Mouse (Mus musculus) gastrocnemius, postnatal 4 days (tissue): ENCODE results near the gene Bcat2. TPM values are rescaled to one million over a fixed set of nuclear protein-coding genes. Genes with fewer than 3 reads are reported as not detected.
"Not testable (repeated sequence)": the region's sequence is repeated elsewhere in the genome, so short reads cannot be mapped to it uniquely, and the experiment has no call there.

ENCODE experiments used
- DNase-seq, 2 experiments: peaks; one replicate each; pipeline ENCODE4 v3.0.0; 2021 to 2022; ENCODE audit warnings: low spot score in 2 of 2, mixed read lengths in 2 of 2
- long read RNA-seq, 2 experiments: library from polyadenylated mRNA; stranded (forward); transcript quantifications; one replicate each; pipeline ENCODE4 v2.0.0; 2021
- total RNA-seq, 2 experiments: library from RNA; stranded (reverse); gene quantifications; 2 replicates each; pipeline ENCODE4 v1.2.3; 2021

Gene Bcat2
- total RNA-seq: 10 to 100 TPM; 32.2 to 36.3 TPM
- long read RNA-seq, experiment 1, transcript Bcat2-201 (11 exons, 1,772 nt): major isoform, 28 of 31 reads
- long read RNA-seq, experiment 1, partial matches to known transcripts: 1 of 31 reads
- long read RNA-seq, experiment 1, other reads (novel, unspliced or antisense): 2 of 31 reads
- long read RNA-seq, experiment 2, transcript Bcat2-201 (11 exons, 1,772 nt): major isoform, 31 of 40 reads
- long read RNA-seq, experiment 2, partial matches to known transcripts: 4 of 40 reads
- long read RNA-seq, experiment 2, other reads (novel, unspliced or antisense): 5 of 40 reads

DNA sequence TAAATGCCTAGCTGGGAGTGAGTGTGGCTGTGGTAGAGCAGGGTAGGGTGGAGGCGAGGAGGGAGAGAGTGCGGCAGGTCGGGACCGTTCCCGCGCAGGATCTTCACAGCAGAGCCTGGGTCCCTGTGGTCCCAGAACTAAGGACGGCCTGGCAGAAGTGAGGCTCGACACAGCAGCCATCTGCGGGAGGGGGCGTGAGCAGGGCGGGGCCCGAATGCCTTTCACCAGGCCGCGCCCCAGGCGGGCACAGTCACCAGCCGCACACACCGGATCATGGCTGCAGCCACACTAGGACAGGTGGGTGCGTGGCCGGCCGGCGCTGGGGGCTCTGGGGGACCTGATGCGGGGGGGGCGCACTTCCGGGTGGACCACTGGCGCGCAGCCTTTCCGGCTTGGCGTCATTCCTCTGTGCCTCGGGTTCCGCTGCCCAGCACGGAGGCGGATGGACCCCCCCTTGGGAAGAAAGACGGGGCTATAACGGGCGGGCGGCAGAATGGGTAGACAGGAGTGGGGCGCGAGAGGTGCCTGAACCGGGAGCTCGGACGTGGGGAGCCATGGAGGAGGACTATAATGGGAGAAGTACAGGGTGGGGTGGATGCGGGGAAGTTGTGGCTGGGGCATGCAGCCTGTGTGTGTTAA is at the start of gene Bcat2:
Gene Bcat2 (plus strand): TSS at position 51 of the 639 bp plus-strand sequence.
- peak; percentile 50 to 70 for DNase-seq

GRCm38 (mm10) chr7:45520605-45521004 is 49.3 kb upstream of the Bcat2 start:
- no peak for DNase-seq

- DNase-seq: peak; percentile 53 to 84
Measured at GRCm38 (mm10) chr7:45521728-45522184, 48.2 kb upstream of the Bcat2 start.

DNA sequence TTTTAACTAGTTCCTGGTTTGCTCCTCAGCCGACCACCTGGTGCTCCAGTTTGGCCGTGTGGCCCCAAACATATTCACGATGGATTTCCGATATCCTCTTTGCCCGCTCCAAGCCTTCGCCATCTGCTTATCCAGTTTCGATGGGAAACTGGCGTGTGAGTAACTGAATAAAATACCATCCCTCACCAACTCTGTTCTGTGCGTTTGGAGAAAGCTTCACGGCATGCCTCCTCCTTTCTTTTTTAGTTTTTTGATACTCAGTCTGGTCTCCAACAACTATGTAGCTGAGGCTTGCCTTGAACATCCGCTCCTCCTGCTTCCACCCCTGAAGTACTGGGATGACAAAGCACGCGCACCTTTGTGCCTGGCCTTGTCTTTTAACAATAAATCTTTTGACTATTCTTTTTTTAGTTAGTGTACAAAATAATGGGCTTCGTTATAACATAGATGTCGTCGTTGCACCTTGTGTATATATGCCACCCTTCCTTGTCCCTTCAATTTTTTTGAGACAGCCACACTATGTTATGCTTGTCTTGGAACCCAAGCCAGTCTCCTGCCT is 47.7 kb upstream of the Bcat2 start:
- DNase-seq: no peak

GRCm38 (mm10) chr7:45522957-45523676 is 46.8 kb upstream of the Bcat2 start:
- no peak for DNase-seq

DNA sequence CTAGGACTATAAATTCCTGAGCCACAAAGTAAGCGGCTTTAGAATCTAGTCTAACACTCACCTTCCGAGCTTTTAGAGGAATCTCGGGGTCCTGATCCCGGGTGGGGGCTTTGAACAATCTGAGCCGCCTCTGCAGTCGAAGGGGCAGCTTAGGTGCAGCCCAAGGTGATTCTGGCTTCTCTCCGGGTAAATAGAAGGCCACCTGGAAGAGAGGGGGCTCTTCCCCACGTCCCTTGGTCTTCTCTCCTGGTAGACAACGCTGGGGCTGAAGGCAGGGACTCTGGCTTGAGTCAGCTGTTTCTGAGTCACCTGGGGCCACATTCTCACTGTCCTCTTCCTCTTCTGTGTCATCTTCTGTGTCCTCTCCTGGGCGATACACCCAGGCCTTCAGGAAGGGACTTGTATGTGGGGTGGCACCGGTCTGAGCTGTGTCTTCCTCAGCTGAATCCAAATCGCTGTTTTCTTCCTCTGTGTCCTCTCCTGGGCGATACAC is 46.2 kb upstream of the Bcat2 start:
- no peak for DNase-seq

DNA sequence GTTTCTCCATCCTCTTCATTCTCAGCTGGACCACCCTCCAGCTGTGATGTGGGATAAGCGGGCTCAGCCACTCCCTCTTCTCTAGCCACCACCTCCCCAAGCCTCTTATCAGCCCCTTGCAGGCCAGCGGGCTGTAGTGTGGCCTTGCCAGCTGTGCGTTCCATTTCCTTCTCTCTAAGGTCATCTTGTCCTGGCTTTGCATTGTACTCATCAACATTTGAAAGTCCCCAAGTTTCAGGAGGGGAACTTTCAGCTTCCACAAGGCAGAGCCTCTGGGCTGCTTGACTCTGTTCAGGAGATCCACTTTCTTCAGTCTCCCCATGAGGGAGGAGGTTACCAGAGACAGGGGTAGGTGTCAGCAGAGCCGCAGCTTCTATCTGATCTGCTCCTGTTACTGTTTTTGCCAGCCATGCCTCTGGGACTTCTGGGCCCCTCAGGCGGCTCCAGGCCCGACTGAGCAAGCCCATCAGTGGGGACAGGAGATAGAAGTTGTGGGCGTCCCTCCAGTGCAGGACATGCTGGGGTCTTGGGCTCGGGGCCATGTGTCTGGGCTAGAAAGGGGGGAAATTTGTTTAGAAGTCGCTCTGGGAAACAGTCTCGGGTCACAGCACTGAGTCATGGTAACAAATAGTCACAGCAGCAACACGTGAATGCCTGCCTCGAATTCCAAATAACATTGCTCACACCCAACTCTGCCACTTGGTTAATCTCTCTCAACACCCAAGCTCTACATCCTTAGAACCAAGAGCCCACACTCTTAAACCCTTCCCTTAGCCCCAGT is 44.9 kb upstream of the Bcat2 start:
- no peak for DNase-seq

DNA sequence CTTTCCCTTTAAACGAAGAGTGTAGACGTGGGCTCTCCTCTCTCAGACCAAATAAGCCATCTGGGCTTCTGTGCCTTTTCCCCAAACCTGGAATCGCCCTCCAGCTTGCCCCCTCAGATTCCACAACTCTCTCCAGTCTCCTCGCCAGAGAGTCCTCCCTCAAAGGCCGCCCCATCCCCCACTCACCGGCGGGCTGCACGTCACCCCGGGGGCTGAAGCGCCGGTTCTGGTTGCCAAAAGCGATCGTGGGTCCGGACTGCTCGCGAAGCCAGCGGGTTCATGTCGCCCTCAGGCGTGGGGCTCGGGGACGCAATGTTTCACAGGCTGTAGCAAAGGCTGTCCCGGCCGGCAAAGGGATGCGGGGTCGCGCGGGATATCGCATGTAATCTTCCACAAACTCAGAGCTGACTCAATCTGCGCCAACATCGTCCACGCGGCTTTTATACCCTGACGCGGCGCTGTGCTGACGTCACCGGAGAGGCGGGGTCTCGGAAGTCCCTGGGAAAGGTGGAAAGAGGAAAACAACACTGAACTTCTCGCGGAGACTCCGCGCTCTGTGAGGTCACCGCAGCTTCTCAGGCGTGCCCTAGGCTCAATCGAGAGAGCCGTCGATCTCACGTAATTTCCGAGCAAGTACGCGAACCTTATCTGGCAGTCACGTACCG is 44.0 kb upstream of the Bcat2 start, which contains the start of the genes Ppp1r15a and Plekha4:
Gene Ppp1r15a (minus strand): TSS at position 460 of the 665 bp plus-strand sequence.
Gene Plekha4 (plus strand): TSS at position 522 of the 665 bp plus-strand sequence.
- DNase-seq: peak; percentile 91 to 92

DNA sequence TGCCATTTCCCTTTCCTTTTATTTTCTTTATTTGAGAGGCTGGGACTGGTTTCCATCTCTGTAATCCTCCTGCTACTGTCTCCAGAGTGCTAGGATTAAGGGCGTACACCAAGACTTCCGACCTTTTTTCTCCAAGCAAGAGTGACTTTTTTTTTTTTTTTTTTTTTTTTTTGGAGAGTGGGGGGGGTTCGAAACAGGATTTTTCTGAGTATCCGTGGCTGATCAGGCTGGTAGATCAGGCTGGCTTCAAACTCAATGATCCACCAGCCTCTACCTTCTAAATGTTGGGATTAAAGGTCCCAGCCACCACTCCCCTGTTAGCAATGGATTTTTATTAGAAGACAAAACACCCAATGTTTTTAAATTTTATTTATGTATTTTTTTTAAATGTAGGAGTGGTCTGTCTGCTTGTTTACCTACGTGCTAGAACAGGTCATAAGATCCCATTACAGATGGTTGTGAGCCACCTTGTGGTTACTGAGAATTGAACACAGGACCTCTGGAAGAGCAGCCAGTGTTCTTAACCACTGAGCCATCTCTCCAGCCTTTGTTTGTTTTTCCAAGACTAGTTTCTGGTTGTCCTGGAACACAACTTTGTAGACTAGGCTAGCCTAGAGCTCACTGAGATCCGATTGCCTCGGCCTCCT is 43.4 kb upstream of the Bcat2 start:
- DNase-seq: no peak

GRCm38 (mm10) chr7:45527169-45527568 is 42.8 kb upstream of the Bcat2 start:
- not testable (repeated sequence) for DNase-seq

DNA sequence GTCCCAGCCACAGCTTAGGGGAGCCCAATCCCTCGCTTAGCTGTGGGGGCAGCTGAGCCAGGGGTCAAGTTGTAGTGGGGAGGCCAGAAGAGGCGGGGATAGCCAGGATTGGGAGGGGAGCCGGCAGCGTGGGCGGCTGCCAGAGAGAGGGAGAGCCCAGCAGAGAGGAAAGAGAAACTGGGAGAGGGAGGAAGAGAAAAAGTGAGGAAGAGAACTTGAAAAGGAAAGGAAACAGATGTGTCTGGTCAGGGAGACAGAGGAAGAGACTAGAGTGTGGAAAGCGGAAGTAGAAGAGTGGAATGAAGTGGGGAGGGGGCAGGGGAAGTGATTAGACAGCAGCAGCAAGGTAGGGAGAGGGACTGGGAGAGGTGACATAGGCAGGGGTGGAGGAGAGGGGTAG is 40.5 kb upstream of the Bcat2 start:
- DNase-seq: peak in 1 of 2 experiments; percentile 53

DNA sequence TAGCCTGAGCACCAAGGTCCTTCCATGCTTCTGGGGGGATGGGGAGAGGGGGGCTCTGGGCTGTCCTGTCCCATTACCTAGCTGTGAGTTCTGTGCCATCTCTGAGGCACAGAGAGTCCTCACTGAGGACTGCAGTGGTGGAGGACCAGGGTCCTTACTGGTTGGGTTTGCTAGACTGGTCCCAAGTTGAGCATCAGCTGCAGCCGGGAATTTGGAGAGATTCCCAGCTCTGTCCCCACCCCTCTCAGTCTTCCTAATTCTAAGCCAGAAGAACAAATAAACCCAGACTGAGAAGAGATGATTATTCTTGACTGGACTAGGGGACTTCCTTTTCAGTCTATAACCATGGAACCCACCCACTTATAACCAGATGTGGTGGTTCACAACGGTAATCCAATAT is 39.3 kb upstream of the Bcat2 start:
- peak in 1 of 2 experiments; percentile 63 for DNase-seq

DNA sequence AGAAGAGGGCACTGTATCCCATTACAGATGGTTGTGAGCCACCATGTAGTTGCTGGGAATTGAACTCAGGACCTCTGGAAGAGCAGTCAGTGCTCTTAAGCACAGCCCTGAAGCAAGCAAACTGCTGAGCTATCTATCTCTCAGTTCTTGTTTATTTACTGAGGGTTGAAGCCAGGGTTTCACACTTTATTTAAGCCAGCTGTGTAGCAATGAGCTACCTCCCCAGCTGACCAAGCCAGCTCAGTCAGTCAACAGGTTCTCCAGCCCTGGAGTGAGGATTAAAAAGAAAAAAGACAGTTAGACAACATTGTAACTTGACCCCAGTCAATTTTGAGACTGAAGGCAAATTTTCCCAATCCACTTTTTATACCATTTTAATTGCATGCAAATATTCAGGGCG is 34.3 kb upstream of the Bcat2 start:
- no peak for DNase-seq

DNA sequence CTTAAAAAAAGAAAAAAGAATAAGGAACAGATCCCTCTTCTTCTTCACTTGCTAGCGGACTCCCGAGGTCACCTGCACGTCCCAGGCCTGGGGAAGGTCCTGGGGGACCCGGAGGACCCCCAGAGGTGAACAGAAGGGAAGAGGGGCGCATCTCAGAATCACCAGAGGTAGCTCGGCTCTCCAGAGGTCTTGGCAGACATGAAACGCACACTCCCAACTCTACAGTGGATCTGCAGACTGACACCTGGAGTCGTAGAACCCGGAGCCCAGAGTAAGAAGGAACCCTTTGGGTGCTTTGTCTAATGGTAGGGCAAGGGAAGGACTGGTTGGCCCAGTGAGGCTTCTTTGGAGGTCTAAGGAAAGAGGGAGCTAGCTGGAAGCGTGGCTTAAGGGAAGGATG is 32.4 kb upstream of the Bcat2 start:
- no peak for DNase-seq

DNA sequence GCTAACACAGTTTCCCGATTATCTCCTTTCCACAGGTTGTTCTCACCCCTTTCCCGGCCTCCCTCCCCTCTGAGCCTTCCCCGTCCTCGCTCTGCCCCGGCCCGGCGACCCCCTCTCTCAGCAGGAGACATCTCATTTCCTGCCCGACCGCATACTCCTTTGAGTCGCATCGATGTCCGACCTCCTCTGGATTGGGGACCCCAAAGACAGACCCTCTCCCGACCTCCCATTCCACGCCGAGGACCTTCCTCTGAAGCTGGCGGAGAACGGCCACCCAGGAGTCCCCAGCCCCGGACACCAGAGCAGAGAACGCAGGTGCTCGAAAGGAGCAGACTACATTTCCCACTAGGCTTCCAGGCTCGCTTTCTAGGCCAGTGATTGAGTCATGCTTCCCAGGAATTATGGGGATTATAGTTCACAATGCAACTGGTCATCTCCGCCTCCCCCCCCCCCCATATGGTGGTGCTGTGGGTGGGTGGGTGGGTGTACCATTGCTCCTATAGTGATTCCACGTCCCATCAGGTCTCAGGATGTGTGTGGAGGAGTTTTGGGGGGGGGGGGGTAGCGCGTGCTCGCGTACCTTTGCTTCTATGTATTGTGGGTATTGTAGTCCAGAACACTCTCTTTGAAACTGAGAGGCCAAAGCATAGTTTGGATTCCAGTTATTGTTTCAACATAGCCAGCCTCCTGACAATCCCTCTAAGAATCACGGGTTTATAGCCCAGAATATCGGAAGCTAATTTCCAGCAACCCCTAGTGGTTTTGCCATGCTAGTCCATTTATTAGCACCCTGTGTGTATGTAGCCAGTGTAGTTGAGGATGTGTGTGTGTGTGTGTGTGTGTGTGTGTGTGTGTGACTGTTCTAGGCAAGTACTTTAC is 31.6 kb upstream of the Bcat2 start:
- no peak for DNase-seq

GRCm38 (mm10) chr7:45539095-45539494 is 30.9 kb upstream of the Bcat2 start:
- no peak for DNase-seq

DNA sequence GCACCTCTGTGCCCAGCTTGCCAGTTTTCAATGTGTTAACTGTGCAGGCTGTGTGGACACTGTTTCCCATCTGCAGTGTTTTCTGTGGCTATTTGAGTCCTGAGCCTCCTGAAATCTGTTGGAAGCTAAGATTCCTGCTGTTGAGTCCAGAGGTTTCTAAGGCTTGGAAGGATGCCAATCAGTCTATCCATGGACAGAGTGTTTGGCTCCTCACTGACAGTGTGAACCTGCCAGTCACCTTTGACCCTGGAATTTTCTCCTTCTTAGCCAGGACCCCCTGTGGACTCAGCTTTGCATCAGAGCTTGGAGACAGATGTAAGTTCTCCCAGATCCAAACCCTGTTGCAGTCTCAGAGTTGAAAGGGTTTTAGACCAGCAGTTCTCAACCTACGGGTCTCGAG is 29.7 kb upstream of the Bcat2 start:
- DNase-seq: no peak

DNA sequence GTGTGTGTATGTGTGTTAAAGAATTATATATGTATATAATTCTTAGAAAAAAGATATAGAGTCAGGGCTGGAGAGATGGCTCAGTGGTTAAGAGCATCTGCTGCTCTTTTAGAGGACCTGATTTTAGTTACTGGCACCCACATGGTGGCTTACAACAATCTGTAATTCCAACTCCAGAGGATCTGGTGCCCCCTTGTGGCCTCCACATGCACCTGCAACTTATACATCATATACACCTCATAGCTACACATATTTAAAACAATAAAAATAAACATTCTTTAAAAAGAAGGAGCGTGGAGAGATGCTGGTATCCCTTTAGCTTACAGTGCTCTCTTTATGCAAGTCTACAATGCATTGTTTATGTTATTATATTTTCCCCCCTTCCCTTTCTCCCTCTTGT is 25.4 kb upstream of the Bcat2 start:
- no peak for DNase-seq
